Mouse (Mus musculus): ENCODE measurements at regions not wholly inside any gene's neighbourhood (a gene's known extent, or its start where the extent isn't known, plus 50 kb on each side); places are given as distances from the start of the nearest gene placed in this dataset.

DNA sequence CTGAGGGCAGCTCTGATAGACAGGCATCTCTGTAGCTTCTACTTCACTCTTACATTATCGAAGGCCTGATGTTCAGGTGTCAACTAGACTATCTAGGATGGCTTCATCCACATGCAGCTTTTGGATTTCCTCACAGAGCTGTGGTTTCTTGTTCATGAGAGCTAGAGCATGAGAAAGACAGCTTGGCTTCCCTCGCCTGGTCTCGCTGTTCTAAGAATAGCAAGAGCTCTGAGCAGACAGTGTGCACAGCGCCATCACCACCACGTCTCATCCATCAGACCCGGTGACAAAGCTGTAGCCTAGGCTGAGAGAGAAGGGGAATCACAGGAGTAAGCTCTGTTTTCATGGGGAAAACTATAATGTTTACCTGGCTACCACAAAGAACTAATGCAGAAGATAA, 220.1 kb upstream of the N6amt1 start:
- H3K4me2 ChIP-seq (ENCODE audit: insufficient read depth, low read depth, poor library complexity, severe bottlenecking): 0 out of 2 replicates have a peak overlapping the region, but pooled peaks have one; percentile 8
- in situ Hi-C loops (cut with MboI; ENCODE audit: low pct_ligation_motif_present, low pct_unique_long_range_greater_than_20kb, low sequenced_read_pairs) (loop anchor here (25.0 kb wide), 2 partner anchors 103 to 228 kb away; partner anchors contain the start of gene N6amt1), dilution Hi-C loops (cut with MboI; ENCODE audit: extremely low pct_ligation_motif_present, extremely low pct_unique_long_range_greater_than_20kb, low sequenced_read_pairs) (no loop called here)
- peak; percentile 38 for DNase-seq (ENCODE audit: extremely low read depth)
- no peaks in the 10 kb centered on the region for H3K79me2 ChIP-seq (replicated peaks; ENCODE audit: control insufficient read depth, extremely low read depth, insufficient read depth, poor library complexity, severe bottlenecking)
- H3K9me3 ChIP-seq (replicated peaks; ENCODE audit: low read length): no peaks in the 10 kb centered on the region
- no peak overlapping the region for H3K4me3 ChIP-seq (replicated peaks in 1 of 3; ENCODE audit: low read depth in 2 of 3, low read length in 2 of 3, poor library complexity in 1 of 3)
- peak; percentile 33; the same call in 1 of the 2 replicates for TF ChIP-seq ETS1 (conservative IDR thresholded peaks at IDR 0.05; ENCODE audit: low read depth, low read length)
- no peak for TF ChIP-seq MAX (IDR thresholded peaks at IDR 0.05; ENCODE audit: low read length)
- TF ChIP-seq MEF2A (IDR thresholded peaks at IDR 0.05; ENCODE audit: borderline replicate concordance, low read depth, low read length): peak; percentile 81
- no peaks in the 10 kb centered on the region for H3K27me3 ChIP-seq (replicated peaks)
- peaks cover 12 to 56% of the 10 kb centered on the region in 2 experiments for H3K4me1 ChIP-seq (ENCODE audit: control insufficient read depth in 1 of 2, insufficient read depth in 2 of 2)
- H3K36me3 ChIP-seq (replicated peaks in 1 of 2; ENCODE audit: control insufficient read depth in 1 of 2, insufficient read depth in 1 of 2, low read length in 1 of 2): no peaks in the 10 kb centered on the region
- no peak overlapping the region for H3K27ac ChIP-seq (ENCODE audit: insufficient read depth, low read depth)
- H3K9ac ChIP-seq (ENCODE audit: insufficient read depth, low read depth): no peak overlapping the region

DNA sequence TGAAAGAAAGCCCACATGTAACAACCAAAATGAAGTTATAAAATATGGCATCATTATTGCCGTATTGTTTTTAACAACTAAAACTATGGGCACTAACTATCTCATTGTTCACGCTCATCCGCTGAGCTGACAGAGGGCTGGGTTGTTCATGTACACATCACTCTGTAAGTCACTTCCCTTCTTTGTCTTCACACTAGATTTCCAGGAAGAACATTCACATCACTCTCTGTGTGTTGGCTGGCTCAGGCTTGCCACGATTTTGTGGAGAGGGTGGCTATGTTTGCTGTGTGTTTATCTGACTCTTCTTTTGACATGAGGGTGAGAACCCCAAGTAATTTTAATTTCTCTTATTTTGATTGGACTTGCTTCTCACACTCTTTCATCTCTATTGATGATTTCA, 221.9 kb upstream of the N6amt1 start:
- Histone ChIP-seq H3K79me2 (replicated peaks; ENCODE audit: control insufficient read depth, extremely low read depth, insufficient read depth, poor library complexity, severe bottlenecking) (no peaks in the 10 kb centered on the region), H3K4me2 (ENCODE audit: insufficient read depth, low read depth, poor library complexity, severe bottlenecking) (no peak overlapping the region), H3K27me3 (replicated peaks) (no peaks in the 10 kb centered on the region), H3K36me3 (replicated peaks in 1 of 2; ENCODE audit: control insufficient read depth in 1 of 2, insufficient read depth in 1 of 2, low read length in 1 of 2) (no peaks in the 10 kb centered on the region), H3K9me3 (replicated peaks; ENCODE audit: low read length) (no peaks in the 10 kb centered on the region), H3K4me1 (ENCODE audit: control insufficient read depth in 1 of 2, insufficient read depth in 2 of 2) (peaks cover 12 to 47% of the 10 kb centered on the region in 2 experiments), H3K27ac (ENCODE audit: insufficient read depth, low read depth) (no peak overlapping the region), H3K9ac (ENCODE audit: insufficient read depth, low read depth) (no peak overlapping the region), H3K4me3 (replicated peaks in 1 of 3; ENCODE audit: low read depth in 2 of 3, low read length in 2 of 3, poor library complexity in 1 of 3) (no peak overlapping the region)
- TF ChIP-seq JUN (IDR thresholded peaks at IDR 0.05; ENCODE audit: insufficient read depth, low read depth, low read length): no peak
- no peak for TF ChIP-seq CHD2 (IDR thresholded peaks at IDR 0.05; ENCODE audit: low read length)
- no peak for TF ChIP-seq ETS1 (conservative IDR thresholded peaks at IDR 0.05; ENCODE audit: low read depth, low read length)
- no peak for TF ChIP-seq MYC (IDR thresholded peaks at IDR 0.05; ENCODE audit: low read depth, low read length)
- no peak for TF ChIP-seq TBP (conservative IDR thresholded peaks at IDR 0.05; ENCODE audit: low read depth, low read length)
- TF ChIP-seq RCOR1 (conservative IDR thresholded peaks at IDR 0.05; ENCODE audit: low read depth, low read length): no peak
- no peak for TF ChIP-seq POLR2A (IDR thresholded peaks at IDR 0.05; ENCODE audit: low read depth, low read length)
- TF ChIP-seq CTCF (conservative IDR thresholded peaks at IDR 0.05 in 1 of 2, IDR thresholded peaks at IDR 0.05 in 1 of 2; ENCODE audit: low read depth in 2 of 2, low read length in 2 of 2): no peak
- no peak for TF ChIP-seq MXI1 (IDR thresholded peaks at IDR 0.05; ENCODE audit: low read depth, low read length)
- no peak for TF ChIP-seq USF2 (conservative IDR thresholded peaks at IDR 0.05; ENCODE audit: low read depth, low read length)
- in situ Hi-C loops (cut with MboI; ENCODE audit: low pct_ligation_motif_present, low pct_unique_long_range_greater_than_20kb, low sequenced_read_pairs) (loop anchor here (25.0 kb wide), 2 partner anchors 105 to 230 kb away; partner anchors contain the start of gene N6amt1), dilution Hi-C loops (cut with MboI; ENCODE audit: extremely low pct_ligation_motif_present, extremely low pct_unique_long_range_greater_than_20kb, low sequenced_read_pairs) (no loop called here)
- no peak for DNase-seq (ENCODE audit: extremely low read depth)

Measured in CH12.LX (cell line).